Mouse (Mus musculus) bone marrow macrophage, adult 2 months (primary cell): ENCODE measurements around the gene Rock2.

ENCODE experiments used
- CTCF ChIP-seq: IDR thresholded peaks from 2 replicates; pipeline ENCODE4 v1.5.1; 2012; ENCODE audit warnings: low read depth, mild to moderate bottlenecking, low read length, moderate library complexity
- POLR2A ChIP-seq: IDR thresholded peaks from 2 replicates; pipeline ENCODE4 v1.6.1; 2012; ENCODE audit warnings: mild to moderate bottlenecking, low read depth, low read length, borderline replicate concordance

DNA sequence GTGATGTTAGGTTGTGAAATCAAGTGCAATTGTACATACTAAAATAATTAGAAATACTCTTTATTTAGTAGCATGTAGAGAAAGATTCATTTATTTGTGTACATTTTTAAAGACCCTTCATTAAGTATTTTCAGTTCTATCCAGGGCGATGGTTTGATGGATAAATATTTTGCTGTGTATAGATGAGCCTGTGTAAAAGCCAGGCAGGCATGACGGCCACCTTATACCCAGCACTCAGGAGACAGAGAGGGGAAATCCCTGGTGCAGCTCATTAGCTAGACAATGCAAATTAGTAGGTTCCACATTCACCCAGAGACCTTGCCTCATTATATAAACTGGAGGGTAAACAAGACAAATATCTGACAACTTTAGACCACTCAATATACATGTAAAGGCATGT, 68.7 kb downstream of the Rock2 start:
- no peak for TF ChIP-seq CTCF
- TF ChIP-seq POLR2A, result no peak
